Mouse (Mus musculus): ENCODE measurements at regions not wholly inside any gene's neighbourhood (a gene's known extent, or its start where the extent isn't known, plus 50 kb on each side); places are given as distances from the start of the nearest gene placed in this dataset.

GRCm38 (mm10) chr17:13558863-13559262 lies 201.5 kb upstream of the Afdn start:
- Histone ChIP-seq H3K4me1 (ENCODE audit: control insufficient read depth, insufficient read depth, low read length) (no peaks in the 10 kb centered on the region), H3K4me3 (replicated peaks; ENCODE audit: extremely low read depth, low read depth, low read length) (no peak overlapping the region)
- TF ChIP-seq CTCF (IDR thresholded peaks at IDR 0.05; ENCODE audit: insufficient read depth, low read length) (no peak), POLR2A (IDR thresholded peaks at IDR 0.05; ENCODE audit: borderline replicate concordance, extremely low read depth, low read depth, low read length) (no peak)
- DNase-seq = no peak
- WGBS = 49% methylated on average over 3 of the region's 3 CpGs

- TF ChIP-seq POLR2A (IDR thresholded peaks at IDR 0.05; ENCODE audit: borderline replicate concordance, extremely low read depth, low read depth, low read length) = no peak
- no peak for TF ChIP-seq CTCF (IDR thresholded peaks at IDR 0.05; ENCODE audit: insufficient read depth, low read length)
- H3K4me1 ChIP-seq (ENCODE audit: control insufficient read depth, insufficient read depth, low read length) = no peaks in the 10 kb centered on the region
- 59% methylated on average over 8 of the region's 8 CpGs for WGBS
- no peak overlapping the region for H3K4me3 ChIP-seq (replicated peaks; ENCODE audit: extremely low read depth, low read depth, low read length)
- DNase-seq = no peak
These were observed 199.0 kb upstream of the Afdn start for GRCm38 (mm10) chr17:13561342-13561741.

- no peak for TF ChIP-seq POLR2A (IDR thresholded peaks at IDR 0.05; ENCODE audit: borderline replicate concordance, extremely low read depth, low read depth, low read length)
- TF ChIP-seq CTCF (IDR thresholded peaks at IDR 0.05; ENCODE audit: insufficient read depth, low read length) = no peak
- no peak for DNase-seq
- Histone ChIP-seq H3K4me3 (replicated peaks; ENCODE audit: extremely low read depth, low read depth, low read length) (no peak overlapping the region), H3K4me1 (ENCODE audit: control insufficient read depth, insufficient read depth, low read length) (no peaks in the 10 kb centered on the region)
- WGBS = 89% methylated on average over 2 of the region's 2 CpGs
These were observed 197.4 kb upstream of the Afdn start for GRCm38 (mm10) chr17:13562974-13563373.

GRCm38 (mm10) chr17:13564800-13565199 lies 195.5 kb upstream of the Afdn start:
- TF ChIP-seq POLR2A (IDR thresholded peaks at IDR 0.05; ENCODE audit: borderline replicate concordance, extremely low read depth, low read depth, low read length) = no peak
- TF ChIP-seq CTCF (IDR thresholded peaks at IDR 0.05; ENCODE audit: insufficient read depth, low read length) = no peak
- no peak for DNase-seq
- 91% methylated on average over 7 of the region's 7 CpGs for WGBS
- Histone ChIP-seq H3K4me1 (ENCODE audit: control insufficient read depth, insufficient read depth, low read length) (no peaks in the 10 kb centered on the region), H3K4me3 (replicated peaks; ENCODE audit: extremely low read depth, low read depth, low read length) (no peak overlapping the region)

- DNase-seq = no peak
- Histone ChIP-seq H3K4me1 (ENCODE audit: control insufficient read depth, insufficient read depth, low read length) (no peaks in the 10 kb centered on the region), H3K4me3 (replicated peaks; ENCODE audit: extremely low read depth, low read depth, low read length) (no peak overlapping the region)
- 73% methylated on average over 7 of the region's 7 CpGs for WGBS
- TF ChIP-seq CTCF (IDR thresholded peaks at IDR 0.05; ENCODE audit: insufficient read depth, low read length) = no peak
- no peak for TF ChIP-seq POLR2A (IDR thresholded peaks at IDR 0.05; ENCODE audit: borderline replicate concordance, extremely low read depth, low read depth, low read length)
These were observed 193.7 kb upstream of the Afdn start for GRCm38 (mm10) chr17:13566680-13567079.

GRCm38 (mm10) chr17:13567183-13567582 lies 193.2 kb upstream of the Afdn start:
- DNase-seq = no peak
- Histone ChIP-seq H3K4me1 (ENCODE audit: control insufficient read depth, insufficient read depth, low read length) (no peaks in the 10 kb centered on the region), H3K4me3 (replicated peaks; ENCODE audit: extremely low read depth, low read depth, low read length) (no peak overlapping the region)
- TF ChIP-seq CTCF (IDR thresholded peaks at IDR 0.05; ENCODE audit: insufficient read depth, low read length) (no peak), POLR2A (IDR thresholded peaks at IDR 0.05; ENCODE audit: borderline replicate concordance, extremely low read depth, low read depth, low read length) (no peak)
- 92% methylated on average over 3 of the region's 3 CpGs for WGBS

- Histone ChIP-seq H3K4me1 (ENCODE audit: control insufficient read depth, insufficient read depth, low read length) (0 out of 2 replicates have a peak, but pooled peaks cover 3% of the 10 kb centered on the region), H3K4me3 (replicated peaks; ENCODE audit: extremely low read depth, low read depth, low read length) (no peak overlapping the region)
- WGBS = 64% methylated on average over 5 of the region's 5 CpGs
- DNase-seq = no peak
- TF ChIP-seq CTCF (IDR thresholded peaks at IDR 0.05; ENCODE audit: insufficient read depth, low read length) (no peak), POLR2A (IDR thresholded peaks at IDR 0.05; ENCODE audit: borderline replicate concordance, extremely low read depth, low read depth, low read length) (no peak)
These were observed 189.5 kb upstream of the Afdn start for GRCm38 (mm10) chr17:13570796-13571195.

GRCm38 (mm10) chr17:13572204-13572833 lies 188.0 kb upstream of the Afdn start:
- no peak for DNase-seq
- WGBS = 51% methylated on average over 8 of the region's 8 CpGs
- Histone ChIP-seq H3K4me3 (replicated peaks; ENCODE audit: extremely low read depth, low read depth, low read length) (no peak overlapping the region), H3K4me1 (ENCODE audit: control insufficient read depth, insufficient read depth, low read length) (0 out of 2 replicates have a peak, but pooled peaks cover 3% of the 10 kb centered on the region)
- TF ChIP-seq CTCF (IDR thresholded peaks at IDR 0.05; ENCODE audit: insufficient read depth, low read length) (no peak), POLR2A (IDR thresholded peaks at IDR 0.05; ENCODE audit: borderline replicate concordance, extremely low read depth, low read depth, low read length) (no peak)

GRCm38 (mm10) chr17:13573036-13573435 lies 187.3 kb upstream of the Afdn start:
- Histone ChIP-seq H3K4me1 (ENCODE audit: control insufficient read depth, insufficient read depth, low read length) (0 out of 2 replicates have a peak, but pooled peaks cover 3% of the 10 kb centered on the region), H3K4me3 (replicated peaks; ENCODE audit: extremely low read depth, low read depth, low read length) (no peak overlapping the region)
- TF ChIP-seq POLR2A (IDR thresholded peaks at IDR 0.05; ENCODE audit: borderline replicate concordance, extremely low read depth, low read depth, low read length) (no peak), CTCF (IDR thresholded peaks at IDR 0.05; ENCODE audit: insufficient read depth, low read length) (no peak)
- no peak for DNase-seq
- 60% methylated on average over 9 of the region's 9 CpGs for WGBS

GRCm38 (mm10) chr17:13574122-13574521 lies 186.2 kb upstream of the Afdn start:
- DNase-seq = no peak
- TF ChIP-seq CTCF (IDR thresholded peaks at IDR 0.05; ENCODE audit: insufficient read depth, low read length) (no peak), POLR2A (IDR thresholded peaks at IDR 0.05; ENCODE audit: borderline replicate concordance, extremely low read depth, low read depth, low read length) (no peak)
- WGBS = 100% methylated on average over 1 of the region's 1 CpGs
- H3K4me3 ChIP-seq (replicated peaks; ENCODE audit: extremely low read depth, low read depth, low read length) = no peak overlapping the region
- H3K4me1 ChIP-seq (ENCODE audit: control insufficient read depth, insufficient read depth, low read length) = 0 out of 2 replicates have a peak, but pooled peaks cover 3% of the 10 kb centered on the region

Measured in lung, adult 2 months (tissue).